Mouse (Mus musculus): ENCODE results near the gene 2310034G01Rik.

2310034G01Rik gene

DNA sequence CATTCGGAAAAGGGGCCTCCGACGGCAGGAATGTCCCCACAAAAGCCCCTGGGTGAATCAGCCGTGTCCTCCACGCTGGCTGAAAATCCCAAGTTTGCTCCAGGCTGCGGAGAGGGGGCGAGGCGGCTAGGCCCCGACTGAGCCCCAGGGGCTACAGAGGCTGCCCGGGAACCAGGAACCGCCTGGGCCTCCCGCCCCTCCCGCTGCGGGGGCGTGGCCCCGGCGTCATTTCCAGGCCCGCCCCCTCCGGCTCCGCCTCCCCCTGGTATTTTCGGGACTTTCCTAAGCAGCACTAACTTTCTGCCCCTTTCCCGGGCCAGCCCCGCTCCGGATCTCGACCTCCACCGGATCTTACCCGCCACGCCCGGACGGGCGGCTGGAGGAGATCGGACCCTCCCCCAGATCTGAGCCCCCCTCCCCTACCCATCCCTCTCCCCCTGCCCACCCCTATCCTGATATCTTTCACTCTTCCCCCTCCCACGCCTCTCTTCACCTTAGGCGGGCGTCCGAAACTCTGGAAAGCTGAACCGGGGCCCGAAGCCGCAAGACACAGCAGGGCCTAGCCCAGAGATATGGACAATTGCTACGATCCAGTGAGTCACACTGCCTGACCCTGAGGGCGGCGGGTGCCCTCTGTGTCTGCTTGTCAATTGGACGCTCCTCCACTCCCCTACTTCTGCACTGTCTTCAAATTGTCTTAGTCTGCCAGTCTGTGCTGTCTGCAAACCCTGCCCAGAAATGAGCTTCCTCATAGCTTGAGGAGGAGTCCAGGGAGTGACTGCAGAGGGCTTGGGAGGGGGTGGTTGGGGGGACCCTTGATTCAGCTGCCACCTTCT, 44.5 kb downstream of the 2310034G01Rik start:
- POLR2A ChIA-PET: interaction anchor here in 3 of 4 experiments (0.6 to 3.2 kb wide), 11 partner anchors 10 to 268 kb away, joined by 3 to 16 read pairs (median 7); partner anchors contain the start of genes Fbxl15 (in 2 of the 3) and Nolc1 (in 1 of the 3)
- CTCF ChIA-PET: interaction anchor here in 3 of 4 experiments (0.6 to 2.1 kb wide), 12 partner anchors 8 to 166 kb away, joined by 3 to 16 read pairs (median 5); partner anchors contain the start of gene Fbxl15 (in 1 of the 3)

DNA sequence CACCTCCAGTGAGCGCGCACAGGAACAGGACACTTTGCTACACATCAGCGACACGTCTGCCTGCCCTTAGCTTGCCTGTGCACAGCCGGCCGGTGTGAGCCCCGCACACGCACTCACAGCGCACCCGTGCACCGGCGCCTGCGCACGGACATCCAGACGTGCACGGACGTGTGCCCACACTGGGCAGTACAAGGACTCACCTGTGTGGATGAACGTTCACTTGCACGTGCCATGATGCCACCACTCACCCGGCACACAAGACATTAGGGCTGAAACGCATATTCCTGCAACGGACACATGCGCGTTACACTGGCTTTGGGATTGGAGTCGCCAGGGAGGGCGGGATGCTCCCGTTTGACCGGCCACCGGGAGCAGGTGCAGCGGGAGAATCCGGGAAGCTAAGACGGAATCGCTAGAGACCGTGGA, 45.2 kb downstream of the 2310034G01Rik start:
- ChIA-PET CTCF (interaction anchor here (0.5 to 2.1 kb wide), 40 partner anchors 10 to 265 kb away, joined by 3 to 18 read pairs (median 5); partner anchors contain the start of genes Fbxl15 (in 2 of the 4), Actr1a (in 1 of the 4), Elovl3 (in 1 of the 4) and Gbf1 (in 1 of the 4)), POLR2A (interaction anchor here in 3 of 4 experiments (0.9 to 3.2 kb wide), 25 partner anchors 10 to 268 kb away, joined by 3 to 16 read pairs (median 5); partner anchors contain the start of genes Fbxl15 (in 3 of the 3), Gbf1 (in 1 of the 3), Nolc1 (in 1 of the 3) and Pitx3 (in 1 of the 3))

DNA sequence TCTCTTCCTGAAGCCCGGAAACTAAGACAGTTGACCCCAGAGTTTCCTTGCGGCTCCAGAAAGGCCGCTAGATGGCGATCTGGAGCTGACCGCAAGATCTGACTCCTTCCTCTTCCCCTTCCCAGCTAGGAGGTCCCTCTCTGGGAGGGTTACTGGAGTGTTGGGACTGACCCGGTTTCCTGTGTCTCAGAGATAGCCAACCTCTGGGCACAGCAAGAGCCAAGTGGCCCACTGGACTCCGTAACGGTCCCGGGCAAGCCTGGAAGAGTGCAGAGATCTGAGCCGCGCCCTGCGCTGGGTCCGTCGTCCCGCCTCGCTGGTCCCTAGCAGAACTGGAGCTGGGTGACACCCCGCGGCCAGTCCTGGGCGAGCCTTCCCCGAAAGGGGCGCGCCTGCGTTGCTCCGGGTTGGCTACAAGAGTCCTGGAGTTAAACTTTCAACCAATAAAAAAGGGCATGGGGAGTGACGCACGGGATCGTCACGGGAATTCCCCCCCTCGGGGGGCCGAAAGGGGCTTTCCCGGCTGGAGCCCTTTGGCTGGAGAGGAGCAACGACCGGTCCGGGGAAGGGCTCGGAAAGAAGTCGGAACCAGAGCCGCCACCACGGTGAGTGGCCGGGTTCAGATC, 45.8 kb downstream of the 2310034G01Rik start, which contains the start of gene Nfkb2:
TSS of gene Nfkb2 (plus strand) at position 105 of the 626 bp plus-strand sequence.
- ChIA-PET CTCF (interaction anchor here (0.5 to 2.1 kb wide), 61 partner anchors 10 to 769 kb away, joined by 3 to 18 read pairs (median 4); partner anchors contain the start of genes Elovl3 (in 2 of the 4), Fbxl15 (in 2 of the 4), Gbf1 (in 2 of the 4) and Actr1a (in 1 of the 4)), POLR2A (interaction anchor here in 3 of 4 experiments (0.9 to 3.2 kb wide), 26 partner anchors 11 to 267 kb away, joined by 3 to 16 read pairs (median 4); partner anchors contain the start of genes Fbxl15 (in 3 of the 3), Gbf1 (in 1 of the 3), Nolc1 (in 1 of the 3) and Pitx3 (in 1 of the 3))

DNA sequence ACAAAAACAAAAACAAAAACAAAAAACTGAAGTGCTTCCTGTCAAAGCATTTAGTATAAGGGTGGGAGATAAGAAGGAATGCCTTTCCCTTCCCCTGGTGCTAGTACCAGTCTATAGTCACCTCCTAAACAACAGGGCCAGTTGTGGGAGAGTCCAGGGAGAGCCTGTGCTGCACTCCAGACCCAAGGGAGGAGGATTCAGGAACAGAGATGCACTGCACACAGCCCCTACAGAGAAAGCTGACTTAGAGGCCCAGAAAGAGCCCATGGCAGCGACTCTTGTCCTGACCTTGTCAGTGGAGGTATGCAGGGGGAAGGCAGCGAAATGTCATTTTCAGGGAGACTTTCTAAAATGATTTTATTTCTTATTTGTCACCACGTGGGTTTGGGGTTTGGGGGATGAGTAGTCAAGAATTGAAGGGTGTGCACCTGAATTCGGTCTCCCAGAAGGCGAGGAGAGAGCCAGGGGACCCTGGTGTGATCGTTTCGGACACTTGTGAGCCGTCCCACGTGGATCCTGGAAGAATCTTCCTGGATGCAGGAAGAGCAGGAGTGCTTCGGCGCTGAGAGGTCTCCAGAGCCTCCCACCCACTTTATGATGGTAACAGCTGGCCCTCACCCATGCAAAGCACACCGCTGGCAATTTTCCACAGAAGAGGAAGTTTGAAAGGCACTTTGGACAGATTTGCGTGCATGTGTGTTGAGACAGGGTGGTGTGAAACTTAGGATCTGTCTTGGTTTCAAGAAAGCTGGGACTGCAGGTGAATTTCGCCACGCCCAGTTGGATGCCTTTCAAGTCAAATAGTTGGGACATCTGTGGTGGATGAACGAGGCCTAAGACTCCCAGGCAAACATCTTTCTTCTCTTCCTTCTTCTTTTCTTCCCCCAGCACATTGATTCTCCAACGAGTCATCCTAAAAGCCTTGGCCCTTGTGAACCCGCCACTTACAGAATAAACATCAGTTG, 46.6 kb downstream of the 2310034G01Rik start:
- ChIA-PET POLR2A (interaction anchor here in 3 of 4 experiments (0.5 to 3.2 kb wide), 24 partner anchors 8 to 257 kb away, joined by 3 to 16 read pairs (median 5); partner anchors contain the start of genes Fbxl15 (in 3 of the 3), Gbf1 (in 1 of the 3), Pitx3 (in 1 of the 3) and Sufu (in 1 of the 3)), CTCF (interaction anchor here (0.6 to 2.1 kb wide), 57 partner anchors 11 to 834 kb away, joined by 3 to 18 read pairs (median 4); partner anchors contain the start of genes Elovl3 (in 2 of the 4), Fbxl15 (in 2 of the 4), Gbf1 (in 2 of the 4) and Actr1a (in 1 of the 4))

DNA sequence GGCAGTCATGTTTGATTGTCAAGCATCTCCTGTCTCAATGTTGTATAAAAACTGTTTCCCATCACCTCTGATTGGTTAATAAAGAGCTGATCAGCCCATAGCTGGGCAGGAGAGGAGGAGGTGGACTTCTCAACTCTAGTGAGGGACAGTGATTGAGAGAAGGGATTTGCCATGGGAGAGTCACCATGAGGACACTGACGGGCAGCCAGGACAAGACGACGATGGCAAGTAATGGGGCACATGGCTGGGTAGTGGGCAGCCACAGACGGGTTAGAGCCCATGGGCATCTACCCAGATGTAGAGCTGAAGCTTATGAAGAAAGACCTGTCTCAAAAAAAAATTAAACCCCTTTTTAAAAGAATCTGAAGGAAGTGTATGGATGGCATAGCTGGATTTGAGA, 47.6 kb downstream of the 2310034G01Rik start:
- ChIA-PET CTCF (interaction anchor here in 3 of 4 experiments (0.6 to 1.6 kb wide), 3 partner anchors 87 to 835 kb away, joined by 3 read pairs; partner anchors contain the start of gene Calhm2 (in 1 of the 3)), POLR2A (interaction anchor here in 1 of 4 experiments (1.1 kb wide), 1 partner anchor 12 kb away, joined by 4 read pairs; no protein-coding TSS in a partner anchor)

DNA sequence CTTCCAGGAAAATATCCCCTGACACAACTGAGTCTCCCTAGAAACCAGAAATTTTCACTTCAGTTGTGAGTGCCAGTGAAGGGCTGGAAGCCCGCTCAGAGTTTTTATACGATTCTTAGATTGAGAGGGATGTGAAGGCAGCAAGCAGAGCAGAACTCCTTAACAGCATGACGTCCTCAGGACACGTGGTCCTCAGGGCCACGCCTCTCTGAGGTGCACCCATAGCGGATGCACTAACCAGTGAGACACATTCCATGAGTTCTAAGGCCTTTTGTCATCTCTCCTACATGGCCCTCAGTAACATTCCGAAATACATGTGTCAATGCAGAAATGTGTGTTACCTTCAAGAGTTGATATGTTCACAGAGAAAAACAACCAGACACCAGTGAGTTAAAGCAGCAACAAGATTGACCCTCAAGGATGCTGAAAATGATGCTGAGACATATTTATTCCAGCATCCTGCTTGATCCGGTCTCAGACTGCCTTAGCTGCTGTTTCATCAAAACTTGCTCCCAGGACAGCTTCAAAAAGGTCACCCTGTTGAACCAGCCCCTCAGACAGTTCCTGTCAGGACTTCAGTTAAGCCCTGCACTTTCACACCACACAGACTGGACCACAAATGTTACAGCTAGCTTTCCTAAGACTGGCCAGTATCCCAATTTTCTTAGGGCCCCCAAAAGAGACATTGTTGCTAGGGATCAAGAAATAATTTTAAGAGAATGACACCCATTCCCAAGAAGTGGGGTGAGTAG, 49.6 kb downstream of the 2310034G01Rik start:
- POLR2A ChIA-PET: interaction anchor here in 2 of 4 experiments (0.7 to 1.4 kb wide), 3 partner anchors 17 to 26 kb away, joined by 3 to 5 read pairs (median 5); no protein-coding TSS in a partner anchor
- CTCF ChIA-PET: interaction anchor here in 1 of 4 experiments (0.6 kb wide), 1 partner anchor 667 kb away, joined by 4 read pairs; no protein-coding TSS in a partner anchor

Measured in embryonic stem cell, embryonic (primary cell).